ENCODE assay signal across 21 mouse cellular contexts in the genomic region with DNA sequence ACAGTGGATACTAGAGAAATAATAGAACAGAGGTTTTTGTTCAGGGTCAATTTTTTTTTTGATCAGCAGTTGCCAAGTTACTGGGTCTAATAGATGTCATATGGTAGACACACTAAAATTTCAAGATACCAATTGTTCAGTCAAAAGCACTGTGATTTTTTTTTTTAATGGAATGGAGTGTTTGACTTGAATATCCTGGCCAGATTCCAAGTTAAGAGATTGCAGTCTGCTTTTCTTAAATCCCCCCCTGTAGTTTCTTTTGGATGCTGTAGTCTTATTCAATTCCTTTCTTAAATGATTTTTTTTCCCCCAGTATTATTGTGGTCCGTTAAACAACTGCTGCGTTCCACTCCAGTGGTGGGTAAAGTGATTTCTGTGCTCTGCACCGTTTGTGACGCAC.
DNase-seq lines count a peak whose midpoint lies in the region; ATAC-seq and TF ChIP-seq lines count a peak whose summit lies in the region.
"Had no signal": no experiment of that assay in that cellular context is flagged by ENCODE, and none has a peak within 500 bp of the region (broad histone marks: within the 10 kb centered on the region; RNA-seq: fewer than 3 reads in every experiment).

No protein-coding gene starts in this region.

- no peak overlapping the region for H3K27ac ChIP-seq in forebrain, embryonic 11.5 days (ENCODE audit: low read depth, low read length)
- no peak overlapping the region for H3K27ac ChIP-seq in forebrain, embryonic 12.5 days
- no peak overlapping the region for H3K27ac ChIP-seq in limb, embryonic 14.5 days (replicated peaks; ENCODE audit: low read depth, low read length)
- H3K27ac ChIP-seq in limb, embryonic 10.5 days, result no peak overlapping the region
- H3K27ac ChIP-seq in forebrain, embryonic 16.5 days (ENCODE audit: low read length), result no peak overlapping the region
- H3K27ac ChIP-seq: embryonic facial prominence, embryonic 12.5 days; heart, adult 2 months; heart, embryonic 15.5 days; hindbrain, embryonic 13.5 days; hindbrain, postnatal 0 days had no signal

- H3K27me3 ChIP-seq in forebrain, embryonic 11.5 days (ENCODE audit: control insufficient read depth, insufficient read depth, low read length), result no peaks in the 10 kb centered on the region
- no peaks in the 10 kb centered on the region for H3K27me3 ChIP-seq in forebrain, embryonic 12.5 days
- no peaks in the 10 kb centered on the region for H3K27me3 ChIP-seq in limb, embryonic 14.5 days (ENCODE audit: control insufficient read depth, insufficient read depth, low read length)
- no peaks in the 10 kb centered on the region for H3K27me3 ChIP-seq in limb, embryonic 10.5 days (ENCODE audit: low read depth, poor library complexity, severe bottlenecking)
- no peaks in the 10 kb centered on the region for H3K27me3 ChIP-seq in forebrain, embryonic 16.5 days (replicated peaks; ENCODE audit: control insufficient read depth, insufficient read depth, low read length)
- H3K27me3 ChIP-seq: embryonic facial prominence, embryonic 12.5 days; heart, embryonic 15.5 days; hindbrain, embryonic 13.5 days had no signal

- no peaks in the 10 kb centered on the region for H3K4me1 ChIP-seq in forebrain, embryonic 11.5 days (replicated peaks; ENCODE audit: control insufficient read depth, insufficient read depth, low read length)
- 0 out of 2 replicates have a peak, but pooled peaks cover 3% of the 10 kb centered on the region for H3K4me1 ChIP-seq in forebrain, embryonic 12.5 days
- H3K4me1 ChIP-seq in limb, embryonic 14.5 days (ENCODE audit: control insufficient read depth, insufficient read depth, low read length), result no peaks in the 10 kb centered on the region
- H3K4me1 ChIP-seq in limb, embryonic 10.5 days, result no peaks in the 10 kb centered on the region
- H3K4me1 ChIP-seq in forebrain, embryonic 16.5 days (replicated peaks; ENCODE audit: control insufficient read depth, insufficient read depth, low read length), result peaks cover 7% of the 10 kb centered on the region; the same call in 1 of the 2 replicates
- H3K4me1 ChIP-seq: embryonic facial prominence, embryonic 12.5 days had no signal

- DNase-seq in forebrain, embryonic 11.5 days (ENCODE audit: low spot score), result no peak
- peak; percentile 25 for DNase-seq in limb, embryonic 14.5 days (ENCODE audit: low spot score)
- no peak for DNase-seq in limb, embryonic 10.5 days (ENCODE audit: low spot score)
- peak; percentile 62 for DNase-seq in brain, embryonic 14.5 days (ENCODE audit: low read depth)
- DNase-seq in right cerebral cortex, adult 18-20 months, result no peak
- DNase-seq: adrenal gland, adult 2 months; adrenal gland, postnatal 25 days; cerebellum, adult 11-12 months; cerebellum, postnatal 10 days; embryo, embryonic 11 days; gastrocnemius, postnatal 14 days; heart, adult 2 months; heart, postnatal 14 days; kidney, adult 11 months had no signal

- H3K9me3 ChIP-seq in forebrain, embryonic 11.5 days (ENCODE audit: control insufficient read depth, low read length), result no peaks in the 10 kb centered on the region
- H3K9me3 ChIP-seq in forebrain, embryonic 12.5 days, result no peaks in the 10 kb centered on the region
- H3K9me3 ChIP-seq in limb, embryonic 14.5 days (ENCODE audit: control insufficient read depth, low read length), result no peaks in the 10 kb centered on the region
- H3K9me3 ChIP-seq in limb, embryonic 10.5 days (replicated peaks), result no peaks in the 10 kb centered on the region
- no peaks in the 10 kb centered on the region for H3K9me3 ChIP-seq in forebrain, embryonic 16.5 days (ENCODE audit: control insufficient read depth, low read length)
- H3K9me3 ChIP-seq: embryonic facial prominence, embryonic 12.5 days; heart, embryonic 15.5 days; hindbrain, embryonic 13.5 days had no signal

- 67% methylated on average over 4 of the region's 4 CpGs for WGBS in forebrain, embryonic 11.5 days
- 60% methylated on average over 4 of the region's 4 CpGs for WGBS in forebrain, embryonic 12.5 days
- 54% methylated on average over 4 of the region's 4 CpGs for WGBS in limb, embryonic 14.5 days
- 95% methylated on average over 4 of the region's 4 CpGs for WGBS in limb, embryonic 10.5 days
- WGBS in forebrain, embryonic 16.5 days, result 40% methylated on average over 4 of the region's 4 CpGs

- 0 out of 2 replicates have a peak, but pooled peaks have one; percentile 36 for ATAC-seq in forebrain, embryonic 11.5 days (replicated peaks; ENCODE audit: low FRiP score)
- ATAC-seq in forebrain, embryonic 12.5 days (ENCODE audit: low FRiP score), result no peak
- ATAC-seq in limb, embryonic 14.5 days (ENCODE audit: low FRiP score, low read depth), result no peak
- peak; percentile 48; the same call in 1 of the 2 replicates for ATAC-seq in forebrain, embryonic 16.5 days
- ATAC-seq: hindbrain, postnatal 0 days had no signal

- no peak for TF ChIP-seq CTCF in brain, embryonic 14.5 days (IDR thresholded peaks at IDR 0.05; ENCODE audit: borderline replicate concordance, extremely low read depth, insufficient read depth, insufficient read length)

- H3K4me2 ChIP-seq in forebrain, embryonic 11.5 days (ENCODE audit: low read depth, low read length, severe bottlenecking), result no peak overlapping the region
- H3K4me2 ChIP-seq in forebrain, embryonic 12.5 days, result no peak overlapping the region
- H3K4me2 ChIP-seq in limb, embryonic 14.5 days (replicated peaks; ENCODE audit: low read depth, low read length, severe bottlenecking), result no peak overlapping the region
- no peak overlapping the region for H3K4me2 ChIP-seq in forebrain, embryonic 16.5 days (ENCODE audit: low read length)
- H3K4me2 ChIP-seq: embryonic facial prominence, embryonic 12.5 days; heart, embryonic 11.5 days; heart, embryonic 15.5 days; hindbrain, embryonic 13.5 days had no signal

- H3K4me3 ChIP-seq in forebrain, embryonic 11.5 days (ENCODE audit: low read depth, low read length), result no peak overlapping the region
- no peak overlapping the region for H3K4me3 ChIP-seq in forebrain, embryonic 12.5 days (replicated peaks)
- no peak overlapping the region for H3K4me3 ChIP-seq in limb, embryonic 14.5 days (replicated peaks; ENCODE audit: low read length)
- H3K4me3 ChIP-seq in limb, embryonic 10.5 days, result no peak overlapping the region
- no peak overlapping the region for H3K4me3 ChIP-seq in forebrain, embryonic 16.5 days (replicated peaks; ENCODE audit: low read length)
- H3K4me3 ChIP-seq: embryonic facial prominence, embryonic 12.5 days; heart, adult 2 months; heart, embryonic 15.5 days; hindbrain, embryonic 13.5 days had no signal

- TF ChIP-seq POLR2A in limb, embryonic 14.5 days (IDR thresholded peaks at IDR 0.05; ENCODE audit: borderline replicate concordance, extremely low read depth, insufficient read depth, insufficient read length), result no peak
- TF ChIP-seq POLR2A in brain, embryonic 14.5 days (IDR thresholded peaks at IDR 0.05; ENCODE audit: borderline replicate concordance, extremely low read depth, insufficient read depth, insufficient read length, poor library complexity, severe bottlenecking), result no peak

- no peaks in the 10 kb centered on the region for H3K36me3 ChIP-seq in forebrain, embryonic 11.5 days (ENCODE audit: control insufficient read depth, insufficient read depth, low read length)
- no peaks in the 10 kb centered on the region for H3K36me3 ChIP-seq in forebrain, embryonic 12.5 days (replicated peaks)
- no peaks in the 10 kb centered on the region for H3K36me3 ChIP-seq in limb, embryonic 14.5 days (ENCODE audit: control insufficient read depth, insufficient read depth, low read length)
- no peaks in the 10 kb centered on the region for H3K36me3 ChIP-seq in limb, embryonic 10.5 days
- H3K36me3 ChIP-seq in forebrain, embryonic 16.5 days (ENCODE audit: control insufficient read depth, insufficient read depth), result no peaks in the 10 kb centered on the region
- H3K36me3 ChIP-seq: embryonic facial prominence, embryonic 12.5 days; heart, embryonic 15.5 days; hindbrain, embryonic 13.5 days had no signal

- no peak overlapping the region for H3K9ac ChIP-seq in forebrain, embryonic 11.5 days (ENCODE audit: low read length)
- no peak overlapping the region for H3K9ac ChIP-seq in forebrain, embryonic 12.5 days
- no peak overlapping the region for H3K9ac ChIP-seq in limb, embryonic 14.5 days (ENCODE audit: low read depth, low read length, severe bottlenecking)
- H3K9ac ChIP-seq in forebrain, embryonic 16.5 days (replicated peaks; ENCODE audit: low read depth, low read length), result no peak overlapping the region
- H3K9ac ChIP-seq: embryonic facial prominence, embryonic 12.5 days; heart, embryonic 15.5 days; hindbrain, embryonic 13.5 days had no signal

Comparison
In these comparisons a context has a peak if more than half of its experiments do, and no peak if none do; other contexts are left out.
1. ATAC-seq: peak in forebrain, embryonic 11.5 days (single experiment) and forebrain, embryonic 16.5 days (single experiment); none in forebrain, embryonic 12.5 days (single experiment) and limb, embryonic 14.5 days (single experiment).
2. DNase-seq: peak in limb, embryonic 14.5 days (single experiment) and brain, embryonic 14.5 days (single experiment); none in forebrain, embryonic 11.5 days (single experiment), limb, embryonic 10.5 days (single experiment) and right cerebral cortex, adult 18-20 months (single experiment).